Mouse (Mus musculus): ENCODE data around the gene Cox19. TPM values are rescaled to one million over a fixed set of nuclear protein-coding genes. Genes with fewer than 3 reads are reported as not detected.

Gene Cox19
- polyA plus RNA-seq, 1 experiment, result 90.2 TPM

GRCm38 (mm10) chr5:139313536-139313935 lies 37.7 kb downstream of the Cox19 start:
- no peak for TF ChIP-seq CTCF (IDR thresholded peaks at IDR 0.05; ENCODE audit: extremely low read depth, insufficient read depth, low read length)
- TF ChIP-seq POLR2A (IDR thresholded peaks at IDR 0.05; ENCODE audit: extremely low read depth, insufficient read depth, low read length), result no peak
- no peak overlapping the region for H3K27ac ChIP-seq (ENCODE audit: insufficient read depth, low read length)
- H3K4me1 ChIP-seq (ENCODE audit: control insufficient read depth, insufficient read depth, low read length), result peaks cover 8% of the 10 kb centered on the region
- no peak overlapping the region for H3K4me3 ChIP-seq (ENCODE audit: insufficient read depth, low read length)

GRCm38 (mm10) chr5:139311822-139312221 lies 39.4 kb downstream of the Cox19 start:
- 0 out of 2 replicates have a peak, but pooled peaks cover 3% of the 10 kb centered on the region for H3K4me1 ChIP-seq (ENCODE audit: control insufficient read depth, insufficient read depth, low read length)
- TF ChIP-seq POLR2A (IDR thresholded peaks at IDR 0.05; ENCODE audit: extremely low read depth, insufficient read depth, low read length), result no peak
- TF ChIP-seq CTCF (IDR thresholded peaks at IDR 0.05; ENCODE audit: extremely low read depth, insufficient read depth, low read length), result no peak
- H3K27ac ChIP-seq (ENCODE audit: insufficient read depth, low read length), result no peak overlapping the region
- H3K4me3 ChIP-seq (ENCODE audit: insufficient read depth, low read length), result no peak overlapping the region

- Histone ChIP-seq H3K27ac (ENCODE audit: insufficient read depth, low read length) (no peak overlapping the region), H3K4me1 (ENCODE audit: control insufficient read depth, insufficient read depth, low read length) (0 out of 2 replicates have a peak, but pooled peaks cover 3% of the 10 kb centered on the region), H3K4me3 (ENCODE audit: insufficient read depth, low read length) (no peak overlapping the region)
- no peak for TF ChIP-seq CTCF (IDR thresholded peaks at IDR 0.05; ENCODE audit: extremely low read depth, insufficient read depth, low read length)
- TF ChIP-seq POLR2A (IDR thresholded peaks at IDR 0.05; ENCODE audit: extremely low read depth, insufficient read depth, low read length), result no peak
Measured at GRCm38 (mm10) chr5:139310477-139310876, 40.7 kb downstream of the Cox19 start.

DNA sequence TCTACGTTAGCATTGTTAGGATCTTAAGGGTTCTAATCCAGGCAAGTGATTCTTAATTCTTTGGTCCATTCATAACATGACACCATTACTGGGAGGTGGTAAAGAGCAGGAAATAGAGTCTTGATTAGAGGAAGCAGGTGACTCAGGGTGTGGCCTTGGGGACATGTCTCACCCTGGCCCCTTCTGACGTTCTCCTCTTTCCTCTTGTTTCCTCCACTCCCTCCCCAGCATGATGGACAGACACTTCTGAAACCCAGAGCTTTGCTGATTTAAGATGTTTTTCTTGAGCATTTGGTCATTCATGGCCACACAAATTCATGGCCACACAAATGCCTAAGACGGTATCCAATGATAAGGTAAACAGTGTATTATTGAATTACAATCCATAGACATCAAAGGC lies 41.3 kb downstream of the Cox19 start:
- H3K4me1 ChIP-seq (ENCODE audit: control insufficient read depth, insufficient read depth, low read length), result 0 out of 2 replicates have a peak, but pooled peaks cover 3% of the 10 kb centered on the region
- no peak for TF ChIP-seq POLR2A (IDR thresholded peaks at IDR 0.05; ENCODE audit: extremely low read depth, insufficient read depth, low read length)
- TF ChIP-seq CTCF (IDR thresholded peaks at IDR 0.05; ENCODE audit: extremely low read depth, insufficient read depth, low read length), result no peak
- no peak overlapping the region for H3K4me3 ChIP-seq (ENCODE audit: insufficient read depth, low read length)
- no peak overlapping the region for H3K27ac ChIP-seq (ENCODE audit: insufficient read depth, low read length)

DNA sequence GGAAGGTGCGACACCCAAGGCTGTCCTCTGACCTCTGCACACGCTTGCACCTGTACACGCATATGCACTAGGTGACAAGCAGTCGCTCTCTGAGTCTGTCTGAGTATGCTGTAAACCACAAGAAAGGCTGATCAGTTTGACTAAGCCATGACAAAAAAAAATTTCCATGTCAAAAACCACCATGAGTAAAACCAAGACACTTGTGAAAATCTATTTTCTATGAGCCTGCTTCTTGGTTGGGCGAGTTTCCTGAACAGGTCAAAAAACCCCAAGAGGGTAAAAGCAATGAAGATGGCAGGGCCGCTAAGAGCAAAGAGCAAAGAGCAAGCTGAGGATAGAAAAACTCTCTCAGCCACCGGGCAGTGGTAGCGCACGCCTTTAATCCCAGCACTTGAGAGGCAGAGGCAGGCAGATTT lies 47.6 kb downstream of the Cox19 start:
- no peak overlapping the region for H3K4me3 ChIP-seq (ENCODE audit: insufficient read depth, low read length)
- no peak overlapping the region for H3K27ac ChIP-seq (ENCODE audit: insufficient read depth, low read length)
- TF ChIP-seq POLR2A (IDR thresholded peaks at IDR 0.05; ENCODE audit: extremely low read depth, insufficient read depth, low read length) (no peak), CTCF (IDR thresholded peaks at IDR 0.05; ENCODE audit: extremely low read depth, insufficient read depth, low read length) (no peak)
- H3K4me1 ChIP-seq (ENCODE audit: control insufficient read depth, insufficient read depth, low read length), result peaks cover 1% of the 10 kb centered on the region; the same call in 1 of the 2 replicates

- TF ChIP-seq POLR2A (IDR thresholded peaks at IDR 0.05; ENCODE audit: extremely low read depth, insufficient read depth, low read length), result no peak
- TF ChIP-seq CTCF (IDR thresholded peaks at IDR 0.05; ENCODE audit: extremely low read depth, insufficient read depth, low read length), result no peak
- H3K27ac ChIP-seq (ENCODE audit: insufficient read depth, low read length), result peak overlapping the region; percentile 89
- no peak overlapping the region for H3K4me3 ChIP-seq (ENCODE audit: insufficient read depth, low read length)
- peaks cover 1% of the 10 kb centered on the region; the same call in 1 of the 2 replicates for H3K4me1 ChIP-seq (ENCODE audit: control insufficient read depth, insufficient read depth, low read length)
Measured at GRCm38 (mm10) chr5:139302101-139302500, 49.1 kb downstream of the Cox19 start.

GRCm38 (mm10) chr5:139297745-139298144 lies 53.5 kb downstream of the Cox19 start:
- no peak for TF ChIP-seq CTCF (IDR thresholded peaks at IDR 0.05; ENCODE audit: extremely low read depth, insufficient read depth, low read length)
- TF ChIP-seq POLR2A (IDR thresholded peaks at IDR 0.05; ENCODE audit: extremely low read depth, insufficient read depth, low read length), result no peak
- peaks cover 1% of the 10 kb centered on the region; the same call in 1 of the 2 replicates for H3K4me1 ChIP-seq (ENCODE audit: control insufficient read depth, insufficient read depth, low read length)
- H3K27ac ChIP-seq (ENCODE audit: insufficient read depth, low read length), result no peak overlapping the region

GRCm38 (mm10) chr5:139297092-139297491 lies 54.1 kb downstream of the Cox19 start:
- no peak overlapping the region for H3K27ac ChIP-seq (ENCODE audit: insufficient read depth, low read length)
- TF ChIP-seq POLR2A (IDR thresholded peaks at IDR 0.05; ENCODE audit: extremely low read depth, insufficient read depth, low read length) (no peak), CTCF (IDR thresholded peaks at IDR 0.05; ENCODE audit: extremely low read depth, insufficient read depth, low read length) (no peak)

More at GRCm38 (mm10) chr5:139297745-139298144, 53.5 kb downstream of the Cox19 start:
- no peak overlapping the region for H3K4me3 ChIP-seq (ENCODE audit: insufficient read depth, low read length)

GRCm38 (mm10) chr5:139294089-139294488 lies 57.1 kb downstream of the Cox19 start:
- TF ChIP-seq CTCF (IDR thresholded peaks at IDR 0.05; ENCODE audit: extremely low read depth, insufficient read depth, low read length) (no peak), POLR2A (IDR thresholded peaks at IDR 0.05; ENCODE audit: extremely low read depth, insufficient read depth, low read length) (no peak)
- H3K27ac ChIP-seq (ENCODE audit: insufficient read depth, low read length), result no peak overlapping the region
- H3K4me1 ChIP-seq (ENCODE audit: control insufficient read depth, insufficient read depth, low read length), result no peaks in the 10 kb centered on the region; the same call in 1 of the 2 replicates
- no peak overlapping the region for H3K4me3 ChIP-seq (ENCODE audit: insufficient read depth, low read length)

More at GRCm38 (mm10) chr5:139297092-139297491, 54.1 kb downstream of the Cox19 start:
- Histone ChIP-seq H3K4me3 (ENCODE audit: insufficient read depth, low read length) (no peak overlapping the region), H3K4me1 (ENCODE audit: control insufficient read depth, insufficient read depth, low read length) (peaks cover 1% of the 10 kb centered on the region; the same call in 1 of the 2 replicates)

DNA sequence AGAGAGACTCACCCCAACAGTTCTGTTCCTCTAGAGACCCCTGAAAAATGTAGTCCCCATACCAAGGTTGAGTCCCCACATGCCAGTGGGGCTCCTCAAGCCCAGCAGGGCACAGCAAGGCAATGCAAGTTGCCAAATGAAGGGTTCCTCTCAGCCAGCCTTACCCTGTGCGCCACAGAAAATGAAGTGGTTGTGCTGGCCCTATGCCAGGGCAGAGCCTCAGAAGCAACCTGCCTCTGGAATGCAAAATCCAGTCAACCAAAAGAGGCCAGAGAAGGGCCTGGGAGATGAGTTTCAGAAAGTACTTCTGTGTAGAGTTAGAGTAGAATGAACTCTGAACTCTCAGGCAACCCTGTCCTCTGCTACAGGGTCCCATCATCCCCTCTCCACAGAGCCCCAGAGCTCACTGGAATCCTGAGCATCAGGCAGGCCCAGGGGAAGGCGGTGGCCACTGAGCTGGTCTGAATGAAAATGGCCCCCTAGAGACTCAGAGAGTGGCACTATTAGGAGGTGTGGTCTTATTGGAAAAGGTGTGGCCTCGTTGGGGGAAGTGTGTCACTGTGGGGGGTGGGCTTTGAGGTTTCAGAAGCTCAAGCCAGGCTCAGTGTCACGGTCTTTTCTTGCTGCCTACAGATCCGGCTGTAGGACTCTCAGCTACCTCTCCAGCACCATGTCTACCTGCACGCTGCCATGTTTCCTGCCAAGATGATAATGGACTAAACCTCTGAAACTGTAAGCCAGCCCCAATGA lies 59.2 kb downstream of the Cox19 start:
- Histone ChIP-seq H3K4me1 (ENCODE audit: control insufficient read depth, insufficient read depth, low read length) (peaks cover 2% of the 10 kb centered on the region; the same call in 1 of the 2 replicates), H3K27ac (ENCODE audit: insufficient read depth, low read length) (no peak overlapping the region), H3K4me3 (ENCODE audit: insufficient read depth, low read length) (no peak overlapping the region)
- TF ChIP-seq CTCF (IDR thresholded peaks at IDR 0.05; ENCODE audit: extremely low read depth, insufficient read depth, low read length) (no peak), POLR2A (IDR thresholded peaks at IDR 0.05; ENCODE audit: extremely low read depth, insufficient read depth, low read length) (no peak)
